Mouse (Mus musculus): ENCODE measurements around the gene Cartpt. TPM values are rescaled to one million over a fixed set of nuclear protein-coding genes. Genes with fewer than 3 reads are reported as not detected.
A peak's percentile ranks its signal among the peaks of the same experiment; 100 is the strongest.
"Not testable (repeated sequence)": the region's sequence is repeated elsewhere in the genome, so short reads cannot be mapped to it uniquely, and the experiment has no call there.

Gene Cartpt
- total RNA-seq (2021), result not detected
- long read RNA-seq, experiment 1, result 0 reads
- long read RNA-seq, experiment 2, result 0 reads

- DNase-seq, result no peak
Measured at GRCm38 (mm10) chr13:99900965-99901364, at the start of gene Cartpt. Gene Cartpt (minus strand): TSS chr13:99901091.

GRCm38 (mm10) chr13:99947417-99947816 lies 46.5 kb upstream of the Cartpt start:
- DNase-seq, result no peak

GRCm38 (mm10) chr13:99943525-99943924 lies 42.6 kb upstream of the Cartpt start:
- DNase-seq, result no peak

- DNase-seq, result no peak
Measured at GRCm38 (mm10) chr13:99940601-99941000, 39.7 kb upstream of the Cartpt start.

GRCm38 (mm10) chr13:99939320-99939671 lies 38.4 kb upstream of the Cartpt start:
- DNase-seq, result no peak

- no peak for DNase-seq
Measured at GRCm38 (mm10) chr13:99938606-99939319, 37.9 kb upstream of the Cartpt start.

- no peak for DNase-seq
Measured at GRCm38 (mm10) chr13:99937741-99938140, 36.9 kb upstream of the Cartpt start.

- no peak for DNase-seq
Measured at GRCm38 (mm10) chr13:99932406-99932805, 31.5 kb upstream of the Cartpt start.

- DNase-seq, result no peak
Measured at GRCm38 (mm10) chr13:99931502-99931901, 30.6 kb upstream of the Cartpt start.

- DNase-seq, result no peak
Measured at GRCm38 (mm10) chr13:99926249-99926648, 25.4 kb upstream of the Cartpt start.

- no peak for DNase-seq
Measured at GRCm38 (mm10) chr13:99915632-99916031, 14.7 kb upstream of the Cartpt start.

- peak; percentile 68 for DNase-seq
Measured at GRCm38 (mm10) chr13:99900557-99900892, 366 bp downstream of the Cartpt start.

GRCm38 (mm10) chr13:99899670-99900556 lies 978 bp downstream of the Cartpt start:
- DNase-seq, result no peak

- DNase-seq, result no peak
Measured at GRCm38 (mm10) chr13:99898816-99899215, 2.1 kb downstream of the Cartpt start.

- DNase-seq, result no peak
Measured at GRCm38 (mm10) chr13:99885636-99886035, 15.3 kb downstream of the Cartpt start.

GRCm38 (mm10) chr13:99881774-99882173 lies 19.1 kb downstream of the Cartpt start:
- not testable (repeated sequence) for DNase-seq

- no peak for DNase-seq
Measured at GRCm38 (mm10) chr13:99879696-99880095, 21.2 kb downstream of the Cartpt start.

GRCm38 (mm10) chr13:99872059-99872458 lies 28.8 kb downstream of the Cartpt start:
- DNase-seq, result no peak

- no peak for DNase-seq
Measured at GRCm38 (mm10) chr13:99868438-99868837, 32.5 kb downstream of the Cartpt start.

GRCm38 (mm10) chr13:99864331-99864730 lies 36.6 kb downstream of the Cartpt start:
- no peak for DNase-seq

GRCm38 (mm10) chr13:99860670-99861069 lies 40.2 kb downstream of the Cartpt start:
- DNase-seq, result no peak

- peak; percentile 23 for DNase-seq
Measured at GRCm38 (mm10) chr13:99859082-99859481, 41.8 kb downstream of the Cartpt start.

- no peak for DNase-seq
Measured at GRCm38 (mm10) chr13:99857879-99858278, 43.0 kb downstream of the Cartpt start.

GRCm38 (mm10) chr13:99857336-99857735 lies 43.6 kb downstream of the Cartpt start:
- no peak for DNase-seq
